Mouse (Mus musculus): ENCODE data around the gene Camk1d. TPM values are rescaled to one million over a fixed set of nuclear protein-coding genes. Genes with fewer than 3 reads are reported as not detected.

Camk1d gene
- total RNA-seq, 2 experiments from 2014 or later, result 115 to 116 TPM

- DNase-seq (ENCODE audit: low spot score in 2 of 2), result peak; percentile 58 to 64
- intact Hi-C loops (cut with DNase I), result loop anchor here (1.0 to 10.0 kb wide), 2 partner anchors 57 to 409 kb away; no protein-coding TSS in a partner anchor
Measured at GRCm38 (mm10) chr2:5713325-5714210, 747 bp downstream of the Camk1d start.

GRCm38 (mm10) chr2:5712255-5712654 is 2.1 kb downstream of the Camk1d start:
- intact Hi-C loops (cut with DNase I), result loop anchor here (10.0 kb wide), 1 partner anchor 407 kb away; no protein-coding TSS in a partner anchor
- DNase-seq (ENCODE audit: low spot score in 2 of 2), result no peak

- no peak for DNase-seq (ENCODE audit: low spot score in 2 of 2)
- intact Hi-C loops (cut with DNase I), result loop anchor here (10.0 kb wide), 1 partner anchor 405 kb away; no protein-coding TSS in a partner anchor
Measured at GRCm38 (mm10) chr2:5709911-5710310, 4.4 kb downstream of the Camk1d start.

GRCm38 (mm10) chr2:5707871-5708733 is 6.2 kb downstream of the Camk1d start:
- DNase-seq (ENCODE audit: low spot score in 2 of 2), result no peak
- intact Hi-C loops (cut with DNase I), result no loop called here

GRCm38 (mm10) chr2:5706618-5707017 is 7.7 kb downstream of the Camk1d start:
- DNase-seq (ENCODE audit: low spot score in 2 of 2), result peak in 1 of 2 experiments; percentile 41
- intact Hi-C loops (cut with DNase I), result no loop called here

GRCm38 (mm10) chr2:5702370-5702769 is 11.9 kb downstream of the Camk1d start:
- no peak for DNase-seq (ENCODE audit: low spot score in 2 of 2)
- intact Hi-C loops (cut with DNase I), result no loop called here

- DNase-seq (ENCODE audit: low spot score in 2 of 2), result no peak
- intact Hi-C loops (cut with DNase I), result no loop called here
Measured at GRCm38 (mm10) chr2:5700931-5701330, 13.4 kb downstream of the Camk1d start.

- DNase-seq (ENCODE audit: low spot score in 2 of 2), result no peak
Measured at GRCm38 (mm10) chr2:5698451-5698850, 15.9 kb downstream of the Camk1d start.

GRCm38 (mm10) chr2:5694094-5694493 is 20.2 kb downstream of the Camk1d start:
- DNase-seq (ENCODE audit: low spot score in 2 of 2), result no peak
- intact Hi-C loops (cut with DNase I), result no loop called here

More at GRCm38 (mm10) chr2:5698451-5698850, 15.9 kb downstream of the Camk1d start:
- intact Hi-C loops (cut with DNase I), result no loop called here

GRCm38 (mm10) chr2:5691729-5692128 is 22.6 kb downstream of the Camk1d start:
- no peak for DNase-seq (ENCODE audit: low spot score in 2 of 2)
- intact Hi-C loops (cut with DNase I), result no loop called here

- no peak for DNase-seq (ENCODE audit: low spot score in 2 of 2)
Measured at GRCm38 (mm10) chr2:5683366-5683765, 30.9 kb downstream of the Camk1d start.

GRCm38 (mm10) chr2:5681909-5682308 is 32.4 kb downstream of the Camk1d start:
- no peak for DNase-seq (ENCODE audit: low spot score in 2 of 2)
- intact Hi-C loops (cut with DNase I), result no loop called here

More at GRCm38 (mm10) chr2:5683366-5683765, 30.9 kb downstream of the Camk1d start:
- intact Hi-C loops (cut with DNase I), result no loop called here

- DNase-seq (ENCODE audit: low spot score in 2 of 2), result peak in 1 of 2 experiments; percentile 78
- intact Hi-C loops (cut with DNase I), result no loop called here
Measured at GRCm38 (mm10) chr2:5681302-5681701, 33.0 kb downstream of the Camk1d start.

- intact Hi-C loops (cut with DNase I), result no loop called here
Measured at GRCm38 (mm10) chr2:5679055-5679454, 35.3 kb downstream of the Camk1d start.

GRCm38 (mm10) chr2:5677472-5677871 is 36.8 kb downstream of the Camk1d start:
- no peak for DNase-seq (ENCODE audit: low spot score in 2 of 2)
- intact Hi-C loops (cut with DNase I), result no loop called here

More at GRCm38 (mm10) chr2:5679055-5679454, 35.3 kb downstream of the Camk1d start:
- no peak for DNase-seq (ENCODE audit: low spot score in 2 of 2)

- DNase-seq (ENCODE audit: low spot score in 2 of 2), result no peak
- intact Hi-C loops (cut with DNase I), result no loop called here
Measured at GRCm38 (mm10) chr2:5676786-5677185, 37.5 kb downstream of the Camk1d start.

- DNase-seq (ENCODE audit: low spot score in 2 of 2), result peak; percentile 60 to 82
- intact Hi-C loops (cut with DNase I), result no loop called here
Measured at GRCm38 (mm10) chr2:5676143-5676483, 38.2 kb downstream of the Camk1d start.

GRCm38 (mm10) chr2:5675431-5676142 is 38.7 kb downstream of the Camk1d start:
- peak; percentile 65 to 88 for DNase-seq (ENCODE audit: low spot score in 2 of 2)
- intact Hi-C loops (cut with DNase I), result no loop called here

- DNase-seq (ENCODE audit: low spot score in 2 of 2), result no peak
- intact Hi-C loops (cut with DNase I), result no loop called here
Measured at GRCm38 (mm10) chr2:5674512-5674911, 39.8 kb downstream of the Camk1d start.

- DNase-seq (ENCODE audit: low spot score in 2 of 2), result no peak
Measured at GRCm38 (mm10) chr2:5673816-5674215, 40.5 kb downstream of the Camk1d start.

More at GRCm38 (mm10) chr2:5673816-5674215, 40.5 kb downstream of the Camk1d start:
- intact Hi-C loops (cut with DNase I), result no loop called here

Data from left cerebral cortex, postnatal 25 days (tissue).